ENCODE assay signal across 11 mouse cellular contexts in the genomic region with DNA sequence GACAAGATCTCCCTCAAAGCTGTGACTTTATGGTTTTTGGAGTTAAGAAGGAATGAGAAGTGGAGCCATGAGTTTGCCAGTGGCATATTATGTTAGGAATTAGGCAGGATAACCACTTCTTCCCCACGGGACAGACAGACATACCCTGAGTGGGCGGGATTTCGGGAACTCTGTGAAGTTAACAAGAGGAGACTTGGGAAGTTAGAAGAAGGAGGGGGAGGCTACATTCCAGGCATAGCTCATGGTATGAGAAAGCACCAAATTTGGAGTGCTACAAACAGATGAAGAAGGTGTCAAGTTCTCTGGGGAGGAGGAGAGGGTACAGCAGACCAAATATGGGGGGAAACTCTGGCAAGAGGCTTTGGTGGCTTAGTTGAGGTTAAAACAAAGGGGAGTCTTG. TPM values are rescaled to one million over a fixed set of nuclear protein-coding genes. Genes with fewer than 3 reads are reported as not detected.
DNase-seq lines count a peak whose midpoint lies in the region; ATAC-seq lines count a peak whose summit lies in the region.
"Had no signal": no experiment of that assay in that cellular context is flagged by ENCODE, and none has a peak within 500 bp of the region (broad histone marks: within the 10 kb centered on the region; RNA-seq: fewer than 3 reads in every experiment).

No protein-coding gene starts in this region.

- H3K4me2 ChIP-seq in heart, embryonic 15.5 days: peak overlapping the region; percentile 52
- no peak overlapping the region for H3K4me2 ChIP-seq in midbrain, embryonic 16.5 days (ENCODE audit: low read length)

- ATAC-seq in heart, embryonic 15.5 days (replicated peaks; ENCODE audit: insufficient number of reproducible peaks, insufficient read depth, low FRiP score, low read depth): peak; percentile 82
- ATAC-seq in midbrain, embryonic 16.5 days: no peak

- DNase-seq in heart, adult 18-20 months: no peak
- peak; percentile 90 for DNase-seq in NIH3T3 (ENCODE audit: low read depth)
- DNase-seq in fibroblast of lung, adult 2 months (ENCODE audit: low read depth): peak; percentile 75
- DNase-seq in lung, postnatal 10 days: peak; percentile 59
- no peak for DNase-seq in gastrocnemius, postnatal 25 days
- DNase-seq in testis, postnatal 10 days (ENCODE audit: low spot score): no peak
- DNase-seq: adrenal gland, postnatal 10 days; cerebellum, adult 9-11 months; left cerebral cortex, postnatal 4 days had no signal

- no peaks in the 10 kb centered on the region for H3K36me3 ChIP-seq in heart, embryonic 15.5 days
- H3K36me3 ChIP-seq in midbrain, embryonic 16.5 days (ENCODE audit: control insufficient read depth, insufficient read depth, low read length): no peaks in the 10 kb centered on the region

- peaks cover 54% of the 10 kb centered on the region for H3K4me1 ChIP-seq in heart, embryonic 15.5 days (replicated peaks)
- no peaks in the 10 kb centered on the region for H3K4me1 ChIP-seq in midbrain, embryonic 16.5 days (ENCODE audit: control insufficient read depth, insufficient read depth, low read length)

- no peaks in the 10 kb centered on the region for H3K27me3 ChIP-seq in heart, embryonic 15.5 days
- H3K27me3 ChIP-seq in midbrain, embryonic 16.5 days (ENCODE audit: control insufficient read depth, insufficient read depth, low read depth, low read length): no peaks in the 10 kb centered on the region

- no peaks in the 10 kb centered on the region for H3K9me3 ChIP-seq in heart, embryonic 15.5 days (replicated peaks)
- no peaks in the 10 kb centered on the region for H3K9me3 ChIP-seq in midbrain, embryonic 16.5 days (replicated peaks; ENCODE audit: control insufficient read depth, low read length, poor library complexity, severe bottlenecking)

- WGBS in heart, embryonic 15.5 days: 18% methylated on average over 3 of the region's 3 CpGs
- 78% methylated on average over 3 of the region's 3 CpGs for WGBS in midbrain, embryonic 16.5 days

- peak overlapping the region; percentile 98 for H3K27ac ChIP-seq in heart, embryonic 15.5 days
- no peak overlapping the region for H3K27ac ChIP-seq in midbrain, embryonic 16.5 days (ENCODE audit: low read length)

- H3K9ac ChIP-seq in heart, embryonic 15.5 days: 0 out of 2 replicates have a peak overlapping the region, but pooled peaks have one; percentile 46
- H3K9ac ChIP-seq in midbrain, embryonic 16.5 days (ENCODE audit: low read depth, low read length): no peak overlapping the region

- H3K4me3 ChIP-seq in heart, embryonic 15.5 days: peak overlapping the region; percentile 31; the same call in 1 of the 2 replicates
- no peak overlapping the region for H3K4me3 ChIP-seq in midbrain, embryonic 16.5 days (ENCODE audit: low read depth, low read length)

RNA-seq across cellular contexts. Expression of a gene that starts 8.0 kb away (rescaled TPM):
- polyA plus RNA-seq in heart, embryonic 15.5 days (2015; fragmentation: Nextera tagmentation; extraction: Ambion mirVana): 57.1 and 57.8 TPM in 2 replicates
- 10 to 100 TPM; 35.7 to 40.6 TPM for total RNA-seq in heart, adult 18-20 months (2021)
- total RNA-seq in gastrocnemius, postnatal 25 days (2021): 1 to 10 TPM; 6.7 to 7.0 TPM
- polyA plus RNA-seq in midbrain, embryonic 16.5 days (2015; fragmentation: Nextera tagmentation; extraction: Ambion mirVana): 11.2 and 12.7 TPM in 2 replicates

Comparison
In these comparisons a context has a peak if more than half of its experiments do, and no peak if none do; other contexts are left out.
1. DNase-seq: peak in NIH3T3 (single experiment), fibroblast of lung, adult 2 months (single experiment) and lung, postnatal 10 days (single experiment); none in heart, adult 18-20 months (0 of 2), gastrocnemius, postnatal 25 days (single experiment) and testis, postnatal 10 days (single experiment).
2. RNA of a gene that starts 8.0 kb away (total RNA-seq): 35.7 to 40.6 TPM in heart, adult 18-20 months; 6.7 to 7.0 TPM in gastrocnemius, postnatal 25 days; every median in the first group is over 4 times any median in the second.